Mouse (Mus musculus) liver, adult 2 months (tissue): ENCODE results near the gene Ttc21a. TPM values are rescaled to one million over a fixed set of nuclear protein-coding genes. Genes with fewer than 3 reads are reported as not detected.

Experiments used
- DNase-seq: peaks from one replicate; pipeline ENCODE4 v3.0.0-alpha.2; 2011; ENCODE audit warnings: low read depth, low spot score; ENCODE audit errors: extremely low read depth
- H3K27ac ChIP-seq: fragments of 200-500 bp; replicated peaks from 2 replicates; pipeline ENCODE4 v1.5.1; 2012; ENCODE audit warnings: low read depth, mild to moderate bottlenecking, control low read depth, inconsistent platforms, low read length; ENCODE audit not compliant: insufficient read depth
- H3K27me3 ChIP-seq: fragments of 200-500 bp; 2 replicates; pipeline ENCODE4 v1.6.1; 2012; ENCODE audit warnings: mild to moderate bottlenecking, moderate library complexity, low read length, inconsistent platforms; ENCODE audit not compliant: control insufficient read depth, insufficient read depth
- H3K36me3 ChIP-seq: fragments of 200-500 bp; 2 replicates; pipeline ENCODE4 v1.6.1; 2012; ENCODE audit warnings: low read length, inconsistent platforms; ENCODE audit not compliant: control insufficient read depth, insufficient read depth
- H3K4me1 ChIP-seq: fragments of 200-500 bp; 2 replicates; pipeline ENCODE4 v1.6.1; 2011; ENCODE audit warnings: low read length; ENCODE audit not compliant: control insufficient read depth, insufficient read depth
- H3K4me3 ChIP-seq: fragments of 200-500 bp; 2 replicates; pipeline ENCODE4 v1.5.1; 2011; ENCODE audit warnings: low read depth, mild to moderate bottlenecking, control low read depth, low read length, moderate library complexity; ENCODE audit not compliant: insufficient read depth
- H3K79me2 ChIP-seq: fragments of 200-500 bp; 2 replicates; pipeline ENCODE4 v1.6.1; 2012; ENCODE audit warnings: inconsistent platforms, mild to moderate bottlenecking, low read length, moderate library complexity; ENCODE audit not compliant: control insufficient read depth, insufficient read depth
- H3K9ac ChIP-seq: fragments of 200-500 bp; 2 replicates; pipeline ENCODE4 v1.6.1; 2012; ENCODE audit warnings: low read depth, mild to moderate bottlenecking, control low read depth, inconsistent platforms, low read length
- CTCF ChIP-seq: fragments of 200-500 bp; IDR thresholded peaks from 2 replicates; pipeline ENCODE4 v1.5.1; 2011; ENCODE audit warnings: low read depth, low read length, control low read depth
- POLR2A ChIP-seq: fragments of 200-500 bp; IDR thresholded peaks from 2 replicates; pipeline ENCODE4 v1.6.1; 2011; ENCODE audit warnings: low read length, control low read depth; ENCODE audit not compliant: insufficient read depth; ENCODE audit errors: extremely low read depth
- WGBS: fragments of 180-500 bp; shearing (Covaris S2); methylation state at CpG from one replicate; pipeline ENCODE4 v1.1.7; 2018; 5-methylcytosine and 5-hydroxymethylcytosine counted together
- polyA plus RNA-seq: library from polyadenylated mRNA; depleted of rRNA; stranded (reverse); fragments of >200 nt; gene quantifications from 2 replicates; pipeline ENCODE4 v1.2.3, GENCODE M21; 2012
- total RNA-seq: library from RNA; depleted of rRNA; stranded (reverse); fragments of >200 nt; gene quantifications from 2 replicates; pipeline ENCODE4 v1.2.3, GENCODE M21; 2014

Ttc21a gene
- total and polyA plus RNA-seq, 2 experiments, result not detected

DNA sequence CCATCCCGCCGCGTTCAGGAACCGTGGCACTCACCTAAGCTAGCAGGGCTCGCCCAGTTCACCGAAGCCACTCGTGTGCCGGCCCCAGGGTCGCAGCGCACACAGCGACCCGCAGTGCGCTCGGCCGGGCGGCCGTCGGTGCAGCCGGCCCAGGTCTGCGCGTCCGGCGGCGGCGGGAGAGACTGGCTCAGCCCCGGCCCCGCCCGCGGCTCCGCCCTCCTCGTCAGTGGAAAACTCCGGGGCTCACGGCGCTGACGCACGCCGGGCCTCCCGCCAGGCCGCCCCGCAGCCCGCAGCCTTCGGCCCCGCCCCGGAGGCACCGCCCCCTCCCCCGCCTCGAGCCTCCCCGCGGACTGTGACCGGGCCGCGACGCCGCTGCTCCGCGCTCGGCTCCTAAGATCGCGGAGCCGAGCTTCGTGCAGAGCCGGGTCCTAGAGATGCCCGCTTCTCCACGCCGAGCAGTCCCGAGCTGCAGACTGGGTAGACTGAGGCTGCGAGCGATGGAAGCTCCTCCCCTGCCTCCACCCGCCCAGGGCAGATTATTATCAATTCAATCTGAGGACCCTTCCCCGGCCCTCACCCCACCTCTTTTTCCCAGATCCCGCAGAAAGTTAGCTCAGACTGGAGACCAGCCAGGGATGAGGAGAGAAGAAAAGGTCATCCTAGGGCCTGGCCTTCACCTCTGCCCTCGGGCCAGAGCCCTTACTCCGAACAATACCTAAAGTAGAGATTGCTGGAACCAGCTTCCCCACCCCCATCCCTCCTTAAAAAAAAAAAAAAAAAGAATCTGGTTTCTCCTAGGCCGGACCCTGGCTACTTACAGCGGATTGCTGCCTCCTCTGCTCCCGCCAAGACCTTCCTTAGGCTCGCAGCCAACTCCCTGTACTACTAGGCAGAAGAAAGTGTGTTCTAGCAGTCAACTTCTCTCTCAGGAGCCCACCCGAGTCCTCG is 46.5 kb downstream of the Ttc21a start:
- TF ChIP-seq CTCF (no peak), POLR2A (peak; percentile 98)
- H3K27me3 ChIP-seq, result no peaks in the 10 kb centered on the region
- peak overlapping the region; percentile 100 for H3K4me3 ChIP-seq
- peaks cover 41% of the 10 kb centered on the region for H3K79me2 ChIP-seq
- H3K36me3 ChIP-seq, result no peaks in the 10 kb centered on the region
- 3% methylated on average over 73 of the region's 79 CpGs for WGBS
- peaks cover 27% of the 10 kb centered on the region for H3K4me1 ChIP-seq
- peak overlapping the region; percentile 99 for H3K27ac ChIP-seq
- DNase-seq, result peak; percentile 65
- H3K9ac ChIP-seq, result peak overlapping the region; percentile 100

DNA sequence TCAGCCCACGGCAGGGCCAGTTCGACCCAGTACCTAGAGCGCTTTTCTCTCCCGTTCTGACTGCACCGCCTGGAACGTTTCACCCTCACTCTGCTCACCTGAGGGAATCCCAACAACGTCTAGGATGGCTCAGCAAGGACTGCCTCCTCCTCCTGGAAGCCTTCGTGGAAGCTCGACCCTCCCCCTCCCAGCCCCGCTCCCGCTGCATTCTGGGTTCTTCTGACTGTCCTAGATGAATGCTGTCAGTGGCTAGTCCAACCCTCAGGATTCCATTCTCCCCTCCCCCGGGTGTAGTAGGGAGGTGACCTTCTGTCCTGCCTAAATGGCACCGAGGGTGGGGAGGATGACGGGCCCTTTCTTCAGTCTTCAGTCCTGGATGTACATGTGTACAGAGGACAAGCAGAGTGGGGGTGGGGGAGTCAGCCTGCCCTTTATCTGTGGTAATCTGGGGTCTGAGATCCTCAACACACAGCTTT is 47.2 kb downstream of the Ttc21a start, which contains the start of gene Csrnp1:
TSS of gene Csrnp1 (minus strand) at position 123 of the 476 bp plus-strand sequence.
- WGBS, result 28% methylated on average over 14 of the region's 14 CpGs
- Histone ChIP-seq H3K36me3 (no peaks in the 10 kb centered on the region), H3K4me1 (peaks cover 21% of the 10 kb centered on the region), H3K27me3 (no peaks in the 10 kb centered on the region), H3K79me2 (peaks cover 34% of the 10 kb centered on the region), H3K4me3 (peak within 1 kb of the TSS; percentile 100), H3K9ac (peak within 1 kb of the TSS; percentile 100), H3K27ac (peak within 1 kb of the TSS; percentile 99)
- DNase-seq, result no peak
- TF ChIP-seq CTCF, result no peak
- TF ChIP-seq POLR2A, result no peak

DNA sequence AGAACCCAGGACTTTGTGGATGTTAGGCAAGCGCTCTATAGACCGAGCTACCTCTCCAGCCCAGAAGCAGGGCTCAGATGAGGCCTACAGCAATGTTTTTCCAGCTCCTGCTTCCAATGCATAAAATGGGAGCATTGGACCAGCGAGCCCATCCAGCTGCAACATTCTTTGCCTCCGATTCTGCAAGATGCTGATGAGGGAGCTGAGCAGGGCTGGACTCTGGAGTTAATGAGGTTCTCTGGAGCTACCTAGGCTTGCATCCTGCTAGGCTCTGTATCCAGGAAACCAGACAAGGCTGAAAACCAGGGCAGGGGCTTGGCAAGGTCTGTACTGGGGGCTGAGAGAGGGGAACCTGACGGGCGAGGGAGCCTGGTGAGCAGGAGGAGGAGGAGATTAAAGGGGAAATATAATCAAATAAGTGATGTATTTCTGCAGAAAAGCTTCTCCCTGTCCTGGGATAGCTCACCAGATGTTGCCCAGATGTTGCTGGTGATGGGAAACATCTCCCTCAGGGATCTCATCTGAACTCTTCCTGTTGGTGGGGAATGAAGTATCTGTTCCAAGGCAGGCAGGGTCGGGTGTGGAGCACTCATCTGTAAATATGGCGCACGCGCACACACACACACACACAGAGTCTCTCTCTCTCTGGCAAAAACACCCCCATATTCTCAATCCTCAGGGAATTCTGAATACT is 48.6 kb downstream of the Ttc21a start:
- WGBS, result 90% methylated on average over 10 of the region's 10 CpGs
- no peaks in the 10 kb centered on the region for H3K36me3 ChIP-seq
- TF ChIP-seq POLR2A (no peak), CTCF (no peak)
- H3K79me2 ChIP-seq, result peaks cover 23% of the 10 kb centered on the region
- H3K27ac ChIP-seq, result no peak overlapping the region
- no peak overlapping the region for H3K4me3 ChIP-seq
- H3K27me3 ChIP-seq, result no peaks in the 10 kb centered on the region
- DNase-seq, result no peak
- peaks cover 9% of the 10 kb centered on the region for H3K4me1 ChIP-seq
- H3K9ac ChIP-seq, result no peak overlapping the region

DNA sequence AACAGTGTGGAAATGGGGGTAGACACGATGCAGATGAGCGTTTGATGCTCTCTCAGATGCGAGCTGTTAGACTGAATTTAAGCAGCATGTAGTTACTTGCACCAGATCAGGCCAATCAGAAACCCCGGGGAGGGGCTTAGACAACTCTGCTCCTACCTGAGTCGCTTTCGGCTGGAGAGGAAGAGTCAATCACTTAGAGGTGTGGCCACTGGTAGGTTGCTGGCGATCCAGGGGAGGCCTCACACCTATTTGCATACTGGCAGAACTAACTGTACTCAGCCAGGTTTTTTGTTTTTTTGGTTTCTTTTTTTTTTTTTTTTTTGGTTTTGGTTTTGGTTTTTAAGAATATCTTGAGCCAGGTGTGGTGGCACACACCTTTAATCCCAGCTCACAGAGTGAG is 50.9 kb downstream of the Ttc21a start:
- no peak overlapping the region for H3K4me3 ChIP-seq
- peak; percentile 82 for DNase-seq
- H3K79me2 ChIP-seq, result peaks cover 3% of the 10 kb centered on the region
- H3K27me3 ChIP-seq, result no peaks in the 10 kb centered on the region
- 42% methylated on average over 7 of the region's 7 CpGs for WGBS
- H3K9ac ChIP-seq, result no peak overlapping the region
- TF ChIP-seq CTCF (no peak), POLR2A (no peak)
- H3K36me3 ChIP-seq, result no peaks in the 10 kb centered on the region
- H3K4me1 ChIP-seq, result peaks cover 6% of the 10 kb centered on the region; the same call in 1 of the 2 replicates
- no peak overlapping the region for H3K27ac ChIP-seq

DNA sequence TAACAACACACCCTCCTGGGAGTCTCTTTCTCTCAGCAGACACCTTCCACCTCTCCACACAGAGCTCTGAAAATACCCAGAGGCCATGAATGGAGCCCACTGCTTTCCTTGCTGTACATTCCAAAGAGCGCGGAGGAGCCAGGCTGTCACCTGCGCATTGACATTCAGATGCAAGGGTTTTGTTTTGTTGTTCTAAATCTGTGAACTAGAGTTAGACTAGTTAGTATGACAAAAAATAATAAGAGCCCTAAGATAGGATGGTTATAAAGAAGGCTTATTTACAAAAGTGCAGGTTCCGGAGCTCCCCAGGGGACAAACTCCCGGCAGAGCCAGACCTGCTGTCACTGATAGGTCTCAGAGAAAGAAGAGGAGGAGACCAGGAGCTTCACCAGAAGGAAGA is 53.9 kb downstream of the Ttc21a start:
- no peak for DNase-seq
- Histone ChIP-seq H3K4me1 (no peaks in the 10 kb centered on the region), H3K9ac (no peak overlapping the region), H3K4me3 (no peak overlapping the region), H3K79me2 (no peaks in the 10 kb centered on the region), H3K27ac (no peak overlapping the region), H3K27me3 (no peaks in the 10 kb centered on the region), H3K36me3 (no peaks in the 10 kb centered on the region)
- WGBS, result 68% methylated on average over 5 of the region's 5 CpGs
- TF ChIP-seq POLR2A (no peak), CTCF (no peak)
